Comparison of ENCODE assay signal across 11 mouse cellular contexts in the genomic region with DNA sequence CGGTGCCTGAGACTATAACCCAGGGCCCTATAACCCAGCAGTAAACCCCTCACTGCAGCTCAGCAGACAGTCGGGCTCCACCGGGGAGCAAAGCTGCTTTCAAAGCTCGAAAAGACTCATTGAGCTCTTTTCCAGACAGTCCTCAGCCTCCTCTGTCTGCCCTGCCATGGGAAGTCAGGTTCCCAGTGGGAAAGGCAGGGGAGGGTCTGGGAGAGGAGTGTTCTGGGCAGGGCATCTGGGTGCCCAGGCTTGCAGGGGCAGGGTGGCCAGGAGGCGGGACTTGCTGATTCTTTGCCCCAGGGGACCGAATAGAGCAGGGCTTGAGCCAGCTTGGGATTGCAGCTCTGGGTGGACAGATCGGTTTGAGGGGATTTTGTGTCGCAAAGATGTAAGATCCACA. TPM values are rescaled to one million over a fixed set of nuclear protein-coding genes. Genes with fewer than 3 reads are reported as not detected.
A peak's percentile ranks its signal among the peaks of the same experiment; 100 is the strongest.
DNase-seq lines count a peak whose midpoint lies in the region; ATAC-seq and TF ChIP-seq lines count a peak whose summit lies in the region.
"Had no signal": no experiment of that assay in that cellular context is flagged by ENCODE, and none has a peak within 500 bp of the region (broad histone marks: within the 10 kb centered on the region; RNA-seq: fewer than 3 reads in every experiment).

No protein-coding gene starts in this region.

- H3K4me3 ChIP-seq in heart, adult 2 months: no peak overlapping the region
- no peak overlapping the region for H3K4me3 ChIP-seq in midbrain, embryonic 10.5 days
- H3K4me3 ChIP-seq in midbrain, embryonic 14.5 days (replicated peaks; ENCODE audit: low read depth, low read length): no peak overlapping the region
- no peak overlapping the region for H3K4me3 ChIP-seq in hindbrain, embryonic 13.5 days
- no peak overlapping the region for H3K4me3 ChIP-seq in stomach, embryonic 16.5 days (replicated peaks; ENCODE audit: low read length)
- H3K4me3 ChIP-seq: liver, embryonic 12.5 days had no signal

- H3K9ac ChIP-seq in heart, adult 2 months (ENCODE audit: low read depth, low read length): no peak overlapping the region
- no peak overlapping the region for H3K9ac ChIP-seq in midbrain, embryonic 14.5 days (replicated peaks; ENCODE audit: low read length)
- peak overlapping the region; percentile 55 for H3K9ac ChIP-seq in hindbrain, embryonic 13.5 days
- H3K9ac ChIP-seq in stomach, embryonic 16.5 days (ENCODE audit: low read length): peak overlapping the region; percentile 24; the same call in 1 of the 2 replicates
- H3K9ac ChIP-seq: liver, embryonic 12.5 days had no signal

- no peaks in the 10 kb centered on the region for H3K9me3 ChIP-seq in midbrain, embryonic 10.5 days (replicated peaks)
- H3K9me3 ChIP-seq in midbrain, embryonic 14.5 days (ENCODE audit: control insufficient read depth, low read length): no peaks in the 10 kb centered on the region
- H3K9me3 ChIP-seq in hindbrain, embryonic 13.5 days: no peaks in the 10 kb centered on the region
- H3K9me3 ChIP-seq in stomach, embryonic 16.5 days (replicated peaks; ENCODE audit: control insufficient read depth, low read length): no peaks in the 10 kb centered on the region
- H3K9me3 ChIP-seq: liver, embryonic 12.5 days had no signal

- WGBS in heart, adult 2 months: 61% methylated on average over 8 of the region's 8 CpGs
- 26% methylated on average over 8 of the region's 8 CpGs for WGBS in midbrain, embryonic 10.5 days
- 24% methylated on average over 8 of the region's 8 CpGs for WGBS in midbrain, embryonic 14.5 days
- 39% methylated on average over 8 of the region's 8 CpGs for WGBS in hindbrain, embryonic 13.5 days
- 50% methylated on average over 8 of the region's 8 CpGs for WGBS in stomach, embryonic 16.5 days

- H3K36me3 ChIP-seq in heart, adult 2 months (ENCODE audit: control insufficient read depth, insufficient read depth, low read length): no peaks in the 10 kb centered on the region
- no peaks in the 10 kb centered on the region for H3K36me3 ChIP-seq in midbrain, embryonic 10.5 days
- no peaks in the 10 kb centered on the region for H3K36me3 ChIP-seq in midbrain, embryonic 14.5 days (ENCODE audit: control insufficient read depth, insufficient read depth, low read length)
- no peaks in the 10 kb centered on the region for H3K36me3 ChIP-seq in hindbrain, embryonic 13.5 days
- H3K36me3 ChIP-seq in stomach, embryonic 16.5 days (ENCODE audit: control insufficient read depth, insufficient read depth, low read length): no peaks in the 10 kb centered on the region

- H3K79me2 ChIP-seq in heart, adult 2 months (replicated peaks; ENCODE audit: control insufficient read depth, insufficient read depth, low read length): no peaks in the 10 kb centered on the region

- TF ChIP-seq CTCF in heart, adult 2 months (IDR thresholded peaks at IDR 0.05): no peak

- peak overlapping the region; percentile 54 for H3K27ac ChIP-seq in heart, adult 2 months
- H3K27ac ChIP-seq in midbrain, embryonic 10.5 days (replicated peaks): peak overlapping the region; percentile 71; the same call in 1 of the 2 replicates
- H3K27ac ChIP-seq in midbrain, embryonic 14.5 days (replicated peaks; ENCODE audit: low read depth, low read length): no peak overlapping the region
- H3K27ac ChIP-seq in hindbrain, embryonic 13.5 days: peak overlapping the region; percentile 64; the same call in 1 of the 2 replicates
- H3K27ac ChIP-seq in stomach, embryonic 16.5 days (ENCODE audit: low read length): peak overlapping the region; percentile 2; the same call in 1 of the 2 replicates
- H3K27ac ChIP-seq: kidney, postnatal 0 days; liver, embryonic 12.5 days had no signal

- no peak for ATAC-seq in midbrain, embryonic 14.5 days (ENCODE audit: low FRiP score, low TSS enrichment)
- no peak for ATAC-seq in hindbrain, embryonic 13.5 days (ENCODE audit: low FRiP score)
- no peak for ATAC-seq in stomach, embryonic 16.5 days (ENCODE audit: insufficient read depth, low FRiP score)
- ATAC-seq: liver, embryonic 12.5 days had no signal

- TF ChIP-seq POLR2A in heart, adult 2 months (IDR thresholded peaks at IDR 0.05; ENCODE audit: insufficient read depth, low read depth, low read length): no peak

- no peak for TF ChIP-seq EP300 in heart, adult 2 months (IDR thresholded peaks at IDR 0.05; ENCODE audit: insufficient read depth, low read depth, low read length)

- DNase-seq in heart, adult 2 months: no peak
- no peak for DNase-seq in heart, postnatal 14 days
- no peak for DNase-seq in midbrain, embryonic 10.5 days (ENCODE audit: low spot score)
- DNase-seq in midbrain, embryonic 14.5 days: no peak
- DNase-seq in testis, postnatal 14 days (ENCODE audit: low spot score): no peak
- DNase-seq in urinary bladder, adult 2 months (ENCODE audit: low spot score): no peak
- DNase-seq: gastrocnemius, postnatal 10 days had no signal

- H3K4me1 ChIP-seq in heart, adult 2 months (ENCODE audit: control insufficient read depth, insufficient read depth, low read length): peaks cover 25% of the 10 kb centered on the region
- H3K4me1 ChIP-seq in midbrain, embryonic 10.5 days: peaks cover 24% of the 10 kb centered on the region
- 0 out of 2 replicates have a peak, but pooled peaks cover 4% of the 10 kb centered on the region for H3K4me1 ChIP-seq in midbrain, embryonic 14.5 days (ENCODE audit: control insufficient read depth, insufficient read depth, low read length)
- H3K4me1 ChIP-seq in hindbrain, embryonic 13.5 days (replicated peaks): peaks cover 32% of the 10 kb centered on the region
- peaks cover 25% of the 10 kb centered on the region for H3K4me1 ChIP-seq in stomach, embryonic 16.5 days (ENCODE audit: control insufficient read depth, insufficient read depth, low read length)

- intact Hi-C loops in heart, adult 2 months (cut with DNase I): no loop called here
- intact Hi-C loops in heart, postnatal 14 days (cut with DNase I): loop anchor here (2.0 kb wide), 1 partner anchor 56 kb away; no protein-coding TSS in a partner anchor

- H3K27me3 ChIP-seq in heart, adult 2 months (ENCODE audit: control insufficient read depth, insufficient read depth, low read length): no peaks in the 10 kb centered on the region
- peaks cover 33% of the 10 kb centered on the region for H3K27me3 ChIP-seq in midbrain, embryonic 10.5 days (ENCODE audit: low read depth, poor library complexity, severe bottlenecking)
- no peaks in the 10 kb centered on the region for H3K27me3 ChIP-seq in midbrain, embryonic 14.5 days (ENCODE audit: control insufficient read depth, insufficient read depth, low read length)
- 0 out of 2 replicates have a peak, but pooled peaks cover 2% of the 10 kb centered on the region for H3K27me3 ChIP-seq in hindbrain, embryonic 13.5 days
- no peaks in the 10 kb centered on the region for H3K27me3 ChIP-seq in stomach, embryonic 16.5 days (ENCODE audit: control insufficient read depth, insufficient read depth, low read length)
- H3K27me3 ChIP-seq: liver, embryonic 12.5 days had no signal

- H3K4me2 ChIP-seq in midbrain, embryonic 14.5 days (ENCODE audit: low read length): no peak overlapping the region
- H3K4me2 ChIP-seq in hindbrain, embryonic 13.5 days: no peak overlapping the region
- H3K4me2 ChIP-seq in stomach, embryonic 16.5 days (ENCODE audit: low read depth, low read length): no peak overlapping the region
- H3K4me2 ChIP-seq: liver, embryonic 12.5 days had no signal

RNA-seq across cellular contexts. Expression of gene Lax1, which starts 52.6 kb away (rescaled TPM):
- under 1 TPM; 0.36 to 0.73 TPM for total RNA-seq in heart, adult 2 months (2021)
- 0.45 and 0.47 TPM in 2 replicates for polyA plus RNA-seq in heart, adult 2 months (2012; rRNA removed)
- total RNA-seq in heart, postnatal 14 days (2021): under 1 TPM; 0.19 to 0.51 TPM
- 0.23 and 0.31 TPM in 2 replicates for polyA plus RNA-seq in midbrain, embryonic 10.5 days (2016; fragmentation: Nextera tagmentation; extraction: Ambion mirVana)
- not detected in 2 replicates for polyA plus RNA-seq in midbrain, embryonic 14.5 days (2014; fragmentation: Nextera tagmentation; extraction: Ambion mirVana)
- polyA plus RNA-seq in hindbrain, embryonic 13.5 days (2015; fragmentation: Nextera tagmentation; extraction: Ambion mirVana): 0.10 and 0.16 TPM in 2 replicates
- polyA plus RNA-seq in stomach, embryonic 16.5 days (2015; fragmentation: Nextera tagmentation; extraction: Ambion mirVana): 0.63 and 1.1 TPM in 2 replicates
- 2.4 and 4.1 TPM in 2 replicates for polyA plus RNA-seq in urinary bladder, adult 2 months (2012; rRNA removed)

RNA-seq across cellular contexts. Expression of gene Atp2b4, which starts 58.3 kb away (rescaled TPM):
- total RNA-seq in heart, adult 2 months (2021): 10 to 100 TPM; 21.3 to 22.3 TPM
- polyA plus RNA-seq in heart, adult 2 months (2012; rRNA removed): 6.6 and 10.2 TPM in 2 replicates
- total RNA-seq in heart, postnatal 14 days (2021): 10 to 100 TPM; 29.9 to 32.2 TPM
- polyA plus RNA-seq in midbrain, embryonic 10.5 days (2016; fragmentation: Nextera tagmentation; extraction: Ambion mirVana): 3.0 and 5.7 TPM in 2 replicates
- polyA plus RNA-seq in midbrain, embryonic 14.5 days (2014; fragmentation: Nextera tagmentation; extraction: Ambion mirVana): 14.1 and 15.6 TPM in 2 replicates
- polyA plus RNA-seq in hindbrain, embryonic 13.5 days (2015; fragmentation: Nextera tagmentation; extraction: Ambion mirVana): 12.1 and 13.1 TPM in 2 replicates
- 22.3 and 23.9 TPM in 2 replicates for polyA plus RNA-seq in stomach, embryonic 16.5 days (2015; fragmentation: Nextera tagmentation; extraction: Ambion mirVana)
- polyA plus RNA-seq in urinary bladder, adult 2 months (2012; rRNA removed): 113 and 189 TPM in 2 replicates

Comparison
In these comparisons a context has a peak if more than half of its experiments do, and no peak if none do; other contexts are left out.
1. H3K9ac ChIP-seq: peak in hindbrain, embryonic 13.5 days (single experiment) and stomach, embryonic 16.5 days (single experiment); none in heart, adult 2 months (single experiment) and midbrain, embryonic 14.5 days (single experiment).